Mouse (Mus musculus): ENCODE data around the gene Atg7.

The Atg7 gene

DNA sequence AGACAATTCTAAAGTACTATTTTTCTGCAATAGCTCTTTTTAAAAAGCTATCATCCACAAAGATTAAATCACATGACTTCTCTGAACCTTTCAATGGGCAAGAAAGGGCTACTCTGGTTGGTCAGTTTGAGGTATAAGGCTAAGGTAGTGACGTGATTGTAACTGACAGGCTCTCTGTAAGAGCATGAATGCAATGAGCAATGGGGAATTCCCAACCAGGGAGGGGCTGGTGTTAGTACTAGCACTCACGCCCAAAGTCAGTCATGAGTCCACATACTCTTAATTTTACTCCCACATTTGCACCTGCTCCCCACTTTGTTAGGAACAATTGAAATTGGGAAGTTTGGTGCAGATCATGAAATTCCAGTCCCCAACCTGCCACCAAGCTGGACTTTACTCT lies 147.2 kb downstream of the Atg7 start:
- no peak for DNase-seq

DNA sequence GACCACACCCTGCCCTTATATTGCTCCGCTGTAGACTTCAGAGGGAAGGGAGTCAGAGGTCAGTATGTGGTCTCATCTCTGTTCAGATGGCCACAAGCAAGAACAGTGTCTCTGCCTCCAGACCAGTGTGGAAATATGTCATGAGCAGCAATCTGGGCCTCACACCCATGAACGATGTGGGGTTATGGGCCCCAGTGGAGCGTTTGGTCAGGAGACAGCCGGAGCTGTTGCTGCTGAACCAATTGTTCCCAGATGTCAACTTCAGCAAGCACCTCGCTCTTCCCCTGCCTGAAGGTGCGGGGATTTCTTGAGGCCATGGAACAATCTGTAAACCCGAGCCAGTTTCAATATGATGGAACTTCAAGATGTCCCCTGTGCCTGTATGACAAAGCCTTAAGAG lies 148.0 kb downstream of the Atg7 start:
- DNase-seq = no peak

DNA sequence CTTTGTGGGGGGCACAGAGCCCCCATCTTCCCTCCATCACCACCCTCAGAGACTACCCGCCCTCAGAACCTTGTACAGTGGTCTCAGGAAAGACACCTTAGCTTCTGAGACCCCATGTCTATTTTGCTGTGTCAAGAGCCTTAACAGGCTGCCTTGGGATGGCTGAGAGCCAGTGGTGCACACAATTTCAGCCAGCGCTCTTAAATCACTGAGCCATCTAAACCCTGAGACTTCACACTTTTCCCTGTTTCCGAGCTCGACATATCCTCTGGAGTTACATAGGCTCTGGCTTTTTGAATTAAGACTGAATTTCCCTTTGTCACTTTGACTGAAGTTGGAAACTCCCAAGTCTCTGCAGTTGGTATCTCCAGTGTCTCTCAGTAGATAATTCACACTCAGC lies 148.9 kb downstream of the Atg7 start:
- no peak for DNase-seq

DNA sequence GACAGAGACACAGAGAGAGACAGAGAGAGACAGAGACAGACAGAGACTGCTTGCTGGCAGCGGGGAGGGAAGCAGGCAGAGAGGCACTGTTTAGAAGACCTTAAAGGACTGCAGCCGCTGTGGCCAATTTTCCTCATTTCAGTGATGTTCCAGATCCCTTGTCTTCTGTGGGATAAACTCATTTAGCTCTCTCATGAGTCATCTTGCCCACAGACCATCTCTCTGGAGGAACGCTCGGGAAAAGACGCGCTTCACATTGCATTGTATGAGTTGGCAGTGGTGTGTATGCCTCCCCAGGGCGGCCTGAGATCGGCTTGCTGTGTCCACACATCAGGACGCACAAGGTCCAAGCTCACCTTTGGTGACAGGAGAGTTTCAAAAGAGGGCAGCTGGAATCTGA lies 151.8 kb downstream of the Atg7 start:
- no peak for DNase-seq

DNA sequence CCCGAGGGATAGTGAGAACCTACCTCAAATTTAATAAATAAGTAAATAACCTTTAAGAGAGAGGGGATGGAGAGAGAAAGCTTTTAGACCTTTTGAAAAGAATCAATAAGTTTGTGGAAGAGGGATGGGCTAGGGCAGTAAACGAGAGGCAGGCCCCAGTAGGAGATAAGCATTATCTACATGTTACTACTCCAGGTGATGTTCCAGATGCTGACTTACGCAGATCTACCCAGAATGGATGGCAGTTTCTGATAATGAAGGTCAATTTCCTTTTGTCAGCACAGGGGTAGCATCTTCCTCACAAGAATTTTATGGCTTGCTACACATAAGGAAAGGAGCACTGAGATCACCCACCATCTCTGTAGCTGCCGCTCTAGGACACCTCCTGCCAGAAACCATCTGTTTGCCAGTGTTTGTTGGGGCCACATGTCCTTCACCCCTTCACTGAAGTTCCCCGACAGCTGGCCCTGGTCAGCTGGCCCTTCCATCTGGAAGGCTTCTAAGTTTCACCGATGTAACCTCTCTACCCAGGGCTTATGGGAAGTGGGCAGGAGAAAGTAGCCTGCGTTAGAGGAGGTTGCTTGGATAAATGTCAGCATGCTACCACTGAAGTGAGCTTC lies 152.9 kb downstream of the Atg7 start:
- no peak for DNase-seq

DNA sequence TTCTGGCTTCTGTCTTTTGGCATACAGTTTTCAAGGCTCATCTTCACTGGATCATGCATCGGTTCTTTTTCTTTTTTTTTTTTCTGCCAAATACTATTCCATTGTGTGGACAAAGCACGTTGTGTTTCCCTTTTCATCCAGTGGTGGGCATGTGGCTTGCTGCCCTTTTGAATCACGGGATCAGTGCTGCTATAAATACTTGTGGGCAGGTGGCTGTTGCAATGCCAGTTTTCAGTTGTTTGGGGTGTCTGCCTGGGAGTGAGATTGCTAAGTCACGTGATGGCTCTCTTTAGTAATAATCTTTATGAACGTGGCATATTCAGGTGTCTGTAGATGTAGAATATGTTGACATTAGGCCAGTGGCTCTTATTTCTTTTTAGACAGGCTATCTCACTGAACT lies 155.0 kb downstream of the Atg7 start:
- no peak for DNase-seq

DNA sequence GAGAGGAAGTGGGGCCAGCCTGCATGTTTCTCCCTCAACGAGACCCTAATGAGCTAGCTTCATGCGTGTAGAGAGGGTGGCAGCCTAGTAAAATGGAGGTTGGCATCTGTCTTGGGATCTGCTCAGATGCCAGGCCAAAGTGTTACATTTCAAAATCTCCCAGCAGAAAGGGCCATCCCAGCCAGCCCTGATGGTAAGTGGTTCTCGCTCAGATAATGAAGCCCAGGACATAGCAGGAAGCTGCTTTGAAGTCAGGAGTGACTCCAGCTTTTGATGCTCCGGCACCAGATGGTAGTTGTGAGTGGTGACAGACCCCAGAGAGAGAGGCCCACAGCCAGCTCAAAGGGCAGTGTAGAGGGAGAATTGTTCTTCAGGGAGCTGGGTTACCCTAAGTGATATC lies 155.8 kb downstream of the Atg7 start:
- no peak for DNase-seq

DNA sequence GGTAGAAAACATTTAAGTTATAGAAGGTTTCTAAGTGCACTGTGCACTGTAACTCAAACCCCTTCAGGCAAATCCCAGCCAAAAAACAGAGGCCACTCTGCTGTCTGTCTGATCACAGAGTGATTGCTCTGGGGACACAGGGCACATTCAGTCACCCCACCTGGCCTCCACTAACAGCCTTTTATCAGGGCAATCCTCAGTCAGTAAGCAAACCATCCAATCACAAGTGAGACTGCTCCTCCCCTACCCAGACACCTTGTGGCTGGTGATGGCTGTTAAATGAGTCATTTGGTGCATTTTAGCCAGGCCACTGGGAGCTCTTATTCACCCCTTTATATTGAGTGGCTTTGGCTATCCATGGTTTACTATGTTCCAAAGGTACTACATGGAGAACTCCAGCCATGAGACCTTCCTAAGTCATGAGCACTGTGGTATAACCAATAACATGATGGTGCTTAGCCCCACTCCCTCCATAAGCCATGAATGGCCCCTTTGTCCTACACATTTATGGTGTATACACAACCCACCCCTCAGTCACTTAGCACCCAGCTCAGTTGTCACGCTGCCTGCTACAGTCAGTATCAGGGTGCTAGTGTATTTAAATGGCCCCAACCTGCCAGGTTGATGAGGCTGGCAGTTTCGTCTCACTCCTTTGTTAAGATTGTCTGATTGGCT lies 157.5 kb downstream of the Atg7 start:
- no peak for DNase-seq

DNA sequence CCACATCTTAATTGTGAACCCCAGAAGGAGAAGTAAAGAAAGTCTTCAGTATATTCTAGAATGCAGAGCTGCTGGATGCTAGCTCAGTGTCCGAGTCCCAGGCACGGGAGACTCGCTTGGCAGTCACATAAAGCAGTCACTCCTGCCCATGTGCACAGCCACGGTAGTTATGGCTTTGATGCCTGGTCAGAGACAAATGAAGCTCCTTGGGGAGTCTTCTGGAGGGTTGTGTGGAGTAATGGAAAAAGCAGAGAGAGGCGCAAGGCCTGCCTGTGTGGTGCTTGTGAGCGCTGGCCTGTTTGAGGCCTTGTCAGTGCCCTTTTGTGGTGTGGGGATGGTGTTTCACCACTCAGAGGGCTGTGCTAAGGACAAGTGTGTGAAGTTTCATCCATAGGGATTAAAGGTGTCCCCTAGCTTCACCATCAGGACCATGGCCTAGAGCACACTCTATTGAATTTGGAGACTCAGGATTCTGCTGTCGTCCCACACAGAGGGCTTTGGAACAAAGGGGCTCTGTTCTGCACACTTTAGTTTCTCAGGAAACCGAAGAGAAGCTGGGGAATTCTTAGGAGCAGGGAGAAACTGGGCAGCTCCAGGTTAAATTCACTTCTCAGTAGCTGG lies 161.1 kb downstream of the Atg7 start:
- DNase-seq = no peak

DNA sequence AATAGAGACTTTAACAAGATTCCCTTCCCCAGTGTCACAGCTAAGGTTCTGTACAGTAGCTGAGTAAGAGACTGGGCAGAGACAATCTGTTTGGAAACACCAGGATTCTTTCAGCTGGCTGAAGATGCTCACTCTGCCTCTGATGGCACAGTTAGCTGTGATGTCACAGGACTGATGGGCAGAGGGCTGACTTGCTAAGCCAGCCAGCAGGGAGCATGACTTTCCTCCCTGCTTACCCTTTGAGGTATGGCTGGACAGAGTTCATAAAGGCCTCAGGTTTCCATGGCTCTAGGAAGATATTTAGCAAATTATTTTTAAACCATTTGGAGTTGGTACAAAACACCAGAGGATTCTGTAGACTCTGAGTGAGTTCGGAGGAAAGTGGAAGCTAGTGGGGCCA lies 162.0 kb downstream of the Atg7 start:
- DNase-seq = no peak

DNA sequence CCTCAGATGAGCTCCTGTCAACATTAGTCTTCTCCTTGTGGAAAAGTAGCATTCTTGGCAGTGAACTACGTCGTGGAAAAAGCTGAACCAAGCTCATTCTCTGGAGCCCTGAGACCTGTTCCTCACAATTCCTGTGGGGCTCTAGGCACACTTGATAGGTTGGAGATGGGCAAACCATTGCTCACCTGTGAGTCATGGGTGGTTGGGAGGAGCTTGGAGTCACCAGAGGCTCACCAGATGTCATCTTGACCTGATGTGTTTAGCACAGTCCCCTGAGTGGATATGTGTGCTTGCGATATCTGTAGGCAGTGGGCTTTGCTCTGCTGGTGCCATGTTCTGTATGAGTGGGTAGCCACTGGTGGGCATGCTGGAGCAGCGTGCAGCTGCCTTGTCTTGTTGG lies 163.0 kb downstream of the Atg7 start:
- DNase-seq = no peak

DNA sequence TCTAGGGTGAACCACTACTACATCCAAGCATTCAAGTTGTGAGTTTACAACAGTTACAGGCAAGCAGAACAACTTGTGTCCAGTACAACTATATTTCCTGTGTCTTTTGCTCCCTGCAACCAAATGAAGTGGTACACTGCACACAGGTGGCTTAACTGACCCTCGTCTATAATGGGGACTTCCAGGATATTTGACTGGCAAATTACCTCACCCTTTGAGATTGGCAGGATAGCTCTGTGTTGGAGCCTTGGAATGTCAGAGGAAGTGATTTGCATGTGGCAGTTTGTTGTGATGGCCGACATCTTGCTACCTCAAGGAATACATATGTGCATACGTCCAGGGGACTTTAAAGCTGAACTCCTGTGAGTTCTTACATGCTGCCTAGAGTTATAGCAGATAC lies 164.6 kb downstream of the Atg7 start:
- no peak for DNase-seq

DNA sequence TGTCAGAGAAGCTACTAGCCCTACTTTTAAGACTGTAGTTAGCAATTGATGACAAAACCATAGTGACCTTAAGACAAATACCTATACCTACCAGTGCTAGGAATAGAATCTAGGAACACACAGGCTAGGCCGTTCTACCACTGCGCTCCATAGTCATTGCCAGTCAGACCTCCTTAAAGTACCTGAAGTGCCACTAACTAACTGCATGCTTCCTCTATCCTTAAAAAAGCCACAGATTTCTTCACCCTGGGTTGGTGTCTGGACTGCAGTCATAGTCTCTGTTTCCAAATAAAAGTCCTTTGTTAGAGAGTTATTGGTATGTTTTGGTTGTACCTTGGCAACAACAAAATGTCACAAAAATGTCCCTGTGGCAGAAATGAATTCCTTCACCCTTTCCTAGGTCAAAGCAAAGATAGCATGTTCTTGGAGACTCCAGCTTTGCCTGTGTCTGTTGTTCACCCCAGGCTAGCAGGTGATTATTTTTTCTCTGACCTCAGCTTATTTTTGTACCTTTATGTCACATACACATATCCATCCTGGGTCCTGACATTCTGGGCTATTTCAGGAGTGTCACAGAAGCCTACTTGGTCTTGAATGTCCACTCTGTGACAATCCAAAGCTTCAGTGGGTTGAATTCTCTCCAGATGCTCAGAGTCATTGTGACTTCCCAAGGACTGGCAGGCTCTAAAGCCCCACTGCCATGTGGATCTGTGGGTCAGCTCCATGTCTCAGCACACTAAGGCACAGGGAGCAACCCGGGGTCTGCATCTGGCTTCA lies 165.9 kb downstream of the Atg7 start:
- no peak for DNase-seq

DNA sequence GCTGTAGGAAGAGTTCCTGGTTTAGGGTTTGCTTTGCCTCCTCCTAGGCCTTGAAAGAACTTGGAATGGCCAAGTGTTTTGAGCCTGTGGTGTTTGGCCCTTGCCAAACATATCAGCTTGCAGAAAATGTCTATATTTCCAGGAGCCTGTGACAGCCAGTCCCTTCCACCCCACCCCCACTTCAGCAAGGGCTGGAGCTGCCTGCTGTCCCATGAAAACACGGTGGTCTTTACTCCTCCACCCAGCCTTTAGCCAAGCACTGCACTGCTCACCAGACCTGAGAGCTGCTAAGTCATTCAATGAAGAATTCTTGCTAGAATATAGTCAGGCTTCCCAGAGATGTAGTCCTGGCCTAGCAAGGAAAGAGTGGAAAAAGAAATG lies 166.5 kb downstream of the Atg7 start:
- no peak for DNase-seq

DNA sequence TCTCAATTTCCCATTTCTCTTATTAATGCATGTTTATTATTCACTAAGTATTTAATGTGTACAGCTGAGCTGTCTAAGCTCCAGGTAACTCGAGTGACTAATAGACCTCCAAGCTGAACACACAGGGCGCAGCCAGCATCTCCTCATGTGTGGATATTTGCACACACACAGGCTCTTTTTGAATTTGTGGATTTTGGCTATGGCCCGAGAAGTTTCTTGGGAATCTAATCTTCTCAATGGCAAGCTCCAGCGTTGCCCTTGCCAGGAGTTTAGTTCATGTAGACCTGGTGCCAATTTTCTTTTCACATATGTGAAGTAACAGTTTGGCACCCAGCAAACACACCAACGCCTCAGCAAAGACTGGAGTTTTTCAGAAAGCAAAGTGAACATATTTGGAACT lies 169.4 kb downstream of the Atg7 start:
- DNase-seq = no peak

DNA sequence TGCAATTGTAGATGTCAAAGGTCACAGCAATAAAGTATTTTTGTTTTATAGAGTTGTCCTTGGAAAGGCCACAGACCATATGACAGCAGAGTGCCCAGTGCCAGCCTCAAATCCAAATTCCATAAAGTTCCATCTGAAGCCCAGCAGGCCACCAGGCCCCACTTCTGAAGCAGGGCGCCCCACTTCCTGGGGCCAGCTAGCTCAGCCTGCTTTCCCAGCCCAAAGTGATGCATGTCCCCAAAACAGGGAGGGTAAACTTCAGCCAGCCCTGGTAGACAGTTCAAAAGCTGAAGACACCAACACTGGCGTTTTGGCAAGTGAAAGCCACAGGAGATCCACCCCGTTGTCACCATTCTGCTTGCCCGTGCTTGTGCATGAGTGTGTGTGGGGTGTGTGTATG lies 169.9 kb downstream of the Atg7 start:
- DNase-seq = no peak

DNA sequence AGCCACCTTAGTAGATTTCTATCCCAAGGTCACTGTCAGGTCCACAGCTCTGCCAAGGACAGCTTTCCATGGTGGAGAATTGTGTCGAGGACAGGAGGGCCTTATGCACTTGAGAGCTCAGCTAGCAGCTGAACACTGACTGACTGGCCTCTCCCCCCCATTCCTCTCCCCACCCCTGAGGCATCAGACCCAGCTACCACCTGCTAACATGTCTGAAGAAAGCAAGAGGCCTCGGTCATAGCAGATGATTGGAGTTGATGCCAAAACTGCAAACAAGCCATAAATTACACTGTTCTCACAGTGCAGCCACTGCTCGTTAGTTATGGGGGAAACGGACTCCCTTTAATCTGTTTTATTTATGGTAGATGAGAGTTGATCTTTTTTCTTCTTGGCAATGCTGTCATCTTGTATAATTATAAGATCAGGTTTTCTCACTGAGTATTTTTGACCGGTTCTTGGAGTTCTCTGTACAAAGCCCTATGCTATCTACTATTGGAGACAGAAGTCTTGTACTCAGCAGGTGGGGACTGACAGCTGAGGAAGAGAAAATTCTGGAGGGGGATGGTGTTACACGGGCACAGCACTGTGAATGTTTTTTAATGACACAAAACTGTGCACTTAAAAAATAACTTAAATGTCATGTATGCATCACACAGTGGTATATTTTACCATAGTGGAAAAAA lies 171.4 kb downstream of the Atg7 start:
- no peak for DNase-seq

DNA sequence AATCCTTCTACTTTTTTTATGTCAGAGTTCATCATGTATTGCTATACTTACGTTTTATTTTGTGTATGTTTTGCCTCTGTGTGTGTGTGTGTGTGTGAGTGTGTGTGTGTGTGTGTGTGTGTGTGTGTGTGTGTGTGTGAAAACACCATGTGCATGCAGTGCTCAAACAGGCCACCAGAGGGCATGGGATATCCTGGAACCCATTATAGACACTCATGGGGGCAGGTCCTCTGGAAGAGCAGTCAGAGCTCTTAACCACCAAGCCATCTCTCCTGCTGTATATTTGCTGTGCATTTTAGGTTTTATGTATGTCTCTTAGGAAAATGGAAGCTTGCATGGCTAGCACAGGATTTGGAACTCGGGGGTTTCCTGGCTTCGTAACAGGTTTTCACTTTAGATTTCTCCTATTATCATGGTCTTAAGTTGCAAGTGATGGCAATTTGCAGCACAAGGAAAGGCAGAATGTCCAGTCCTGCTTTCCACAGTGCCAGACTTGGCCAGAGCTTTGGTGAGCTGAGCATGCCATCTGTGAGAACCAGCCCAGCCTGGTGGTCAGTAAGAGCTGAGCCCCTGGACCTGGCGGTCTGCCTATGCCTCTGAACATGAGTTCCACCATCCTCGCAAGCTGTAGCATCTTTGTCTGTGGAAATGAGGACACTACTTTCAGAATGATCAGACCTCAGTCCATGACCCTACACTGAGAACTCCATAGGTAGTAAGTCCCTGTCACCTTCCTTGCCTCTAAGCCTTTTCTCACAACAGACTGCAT lies 172.2 kb downstream of the Atg7 start:
- DNase-seq = peak in 1 of 2 experiments; percentile 34

DNA sequence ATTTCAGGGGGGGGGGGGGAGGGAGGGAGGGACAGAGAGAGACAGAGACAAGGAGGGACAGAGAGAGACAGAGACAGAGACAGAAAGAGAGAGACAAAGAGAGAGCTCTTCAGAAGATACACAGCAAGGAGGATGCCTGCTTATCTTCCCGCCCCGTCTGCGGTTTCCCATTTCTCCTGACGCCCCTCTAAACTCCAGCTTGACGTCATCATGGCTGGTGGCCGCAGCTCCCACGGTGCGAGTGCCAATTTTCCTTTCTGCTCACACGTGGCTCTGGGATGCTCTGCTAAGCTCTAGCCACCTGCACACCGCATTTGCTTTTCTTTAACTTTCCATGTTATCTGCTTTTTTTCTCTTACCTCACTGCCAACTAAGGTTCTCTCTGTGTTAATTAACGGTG lies 175.1 kb downstream of the Atg7 start:
- DNase-seq = no peak

DNA sequence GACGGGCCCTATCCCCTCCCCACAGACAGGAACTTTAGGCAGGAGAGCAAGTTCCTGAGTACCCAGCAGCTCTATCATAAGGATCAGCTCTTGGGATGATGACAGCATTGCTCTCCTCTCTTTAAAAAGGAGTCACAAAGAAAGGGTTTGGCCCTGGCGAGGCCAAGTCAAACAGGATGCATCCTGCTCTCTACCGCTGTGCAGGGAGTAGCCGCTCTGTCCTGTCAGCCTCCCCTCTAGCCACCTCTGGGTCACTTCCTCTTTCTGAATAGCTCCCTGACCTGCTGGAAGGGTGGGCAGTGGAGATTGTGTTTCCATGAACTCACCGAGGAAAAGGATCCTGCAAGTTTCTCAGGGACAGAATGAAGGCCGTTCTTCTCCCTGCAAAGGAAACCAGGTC lies 175.6 kb downstream of the Atg7 start:
- DNase-seq = no peak

DNA sequence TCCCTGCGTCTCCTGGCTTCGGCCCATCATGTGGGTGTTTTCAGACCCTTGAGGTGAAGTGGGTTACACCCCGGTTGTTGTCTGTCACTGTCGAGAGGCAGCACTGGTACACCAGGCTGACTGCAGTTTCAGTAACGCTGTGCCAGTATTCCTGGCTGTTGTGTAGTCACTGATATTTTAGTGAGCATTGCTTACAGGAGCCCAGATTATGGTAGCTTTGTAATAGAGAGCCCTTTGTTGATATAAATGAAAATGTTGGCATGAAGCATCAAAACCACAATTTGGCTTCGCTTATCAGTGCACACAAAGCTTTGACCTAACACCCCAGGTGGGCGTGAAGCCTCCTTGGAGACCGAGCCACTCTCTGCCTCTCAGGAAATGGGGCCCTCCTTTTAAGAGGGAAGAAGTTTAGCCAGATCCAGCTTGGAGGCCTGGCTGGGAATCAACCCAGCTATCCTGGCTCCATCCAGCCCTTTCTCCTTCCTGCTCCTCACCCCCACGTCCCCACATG lies 177.1 kb downstream of the Atg7 start:
- no peak for DNase-seq

DNA sequence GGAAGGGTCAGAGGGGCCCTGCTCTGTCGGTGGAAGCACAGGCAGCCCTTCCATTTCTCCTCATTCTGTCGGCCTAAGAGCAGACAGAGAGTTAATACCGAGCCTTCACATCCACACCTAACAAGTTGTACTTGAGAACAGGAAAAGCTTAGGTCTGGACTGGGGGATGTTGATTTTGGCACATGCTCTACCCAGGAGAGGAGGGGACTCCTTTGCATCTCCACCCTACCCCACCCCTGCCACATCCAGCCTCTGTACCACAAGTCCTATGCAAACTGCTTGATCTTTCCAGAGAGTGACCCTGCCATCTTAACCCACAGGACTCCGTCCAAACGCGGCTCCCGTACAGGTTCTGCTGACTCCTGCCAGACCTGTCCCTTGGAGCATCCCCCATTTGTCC lies 178.7 kb downstream of the Atg7 start:
- no peak for DNase-seq

Measured in cerebellum, postnatal 25 days (tissue).